Mouse (Mus musculus): ENCODE measurements around the gene Unc119. TPM values are rescaled to one million over a fixed set of nuclear protein-coding genes. Genes with fewer than 3 reads are reported as not detected.

Unc119 gene
- polyA plus RNA-seq, 2 experiments = 20.9 to 33.5 TPM

DNA sequence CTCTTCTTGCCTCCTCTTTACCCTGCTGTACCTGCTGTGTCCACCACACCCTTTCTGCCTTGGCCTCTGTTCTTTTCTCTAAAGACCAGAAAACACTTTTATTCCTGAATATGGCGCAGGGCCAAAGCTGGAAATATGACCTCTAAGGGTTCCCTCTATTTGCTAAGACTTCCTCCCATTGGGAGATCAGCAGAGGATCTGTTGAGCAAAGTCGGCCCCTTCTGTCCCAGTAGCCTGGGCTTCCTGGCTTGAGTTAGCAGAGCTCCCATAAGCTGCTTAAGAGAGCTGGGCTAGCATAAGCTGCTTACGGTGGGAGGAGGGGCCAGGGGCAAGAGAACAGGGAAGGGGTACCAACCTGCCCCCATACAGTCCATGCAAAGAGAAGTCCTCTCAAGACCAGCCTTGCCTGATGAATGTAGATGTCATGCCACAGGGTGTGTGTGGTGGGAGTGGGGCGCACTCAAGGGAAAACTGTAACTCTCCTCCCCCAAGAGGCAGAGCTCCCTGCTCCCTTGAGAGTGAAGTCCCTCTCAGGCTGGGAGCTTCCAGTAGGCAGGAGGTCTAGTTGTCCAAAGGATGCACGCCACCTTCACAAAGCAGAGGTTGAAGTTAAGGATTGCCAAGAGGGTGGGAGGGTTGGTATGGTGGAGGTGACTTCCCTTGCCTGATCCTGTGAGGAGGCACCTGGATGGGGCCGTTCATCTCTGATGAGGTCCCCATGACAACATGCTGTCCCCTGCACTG is 3.2 kb downstream of the Unc119 start:
- Histone ChIP-seq H3K9ac (replicated peaks) (no peak overlapping the region), H3K27ac (peak overlapping the region; percentile 17), H3K9me3 (ENCODE audit: control insufficient read depth, low read length) (no peaks in the 10 kb centered on the region), H3K4me2 (ENCODE audit: low read depth) (peak overlapping the region; percentile 97), H3K36me3 (replicated peaks; ENCODE audit: control insufficient read depth, insufficient read depth, low read depth) (0 out of 2 replicates have a peak, but pooled peaks cover 2% of the 10 kb centered on the region), H3K27me3 (ENCODE audit: control insufficient read depth, insufficient read depth, low read length) (no peaks in the 10 kb centered on the region), H3K4me3 (ENCODE audit: insufficient read depth in 1 of 2, low read depth in 2 of 2, low read length in 2 of 2) (no peak overlapping the region), H3K4me1 (replicated peaks; ENCODE audit: control insufficient read depth in 2 of 2, insufficient read depth in 2 of 2, low read length in 1 of 2) (peaks cover 28 to 40% of the 10 kb centered on the region in 2 experiments)
- WGBS (ENCODE audit: insufficient replicate concordance) = 65% methylated on average over 6 of the region's 6 CpGs
- DNase-seq (ENCODE audit: low read depth in 3 of 3, low spot score in 3 of 3) (no peak), ATAC-seq (ENCODE audit: insufficient read depth) (no peak)
- no peak for TF ChIP-seq CTCF (IDR thresholded peaks at IDR 0.05; ENCODE audit: low read depth)
- no peak for TF ChIP-seq EP300 (IDR thresholded peaks at IDR 0.05; ENCODE audit: low read depth)

DNA sequence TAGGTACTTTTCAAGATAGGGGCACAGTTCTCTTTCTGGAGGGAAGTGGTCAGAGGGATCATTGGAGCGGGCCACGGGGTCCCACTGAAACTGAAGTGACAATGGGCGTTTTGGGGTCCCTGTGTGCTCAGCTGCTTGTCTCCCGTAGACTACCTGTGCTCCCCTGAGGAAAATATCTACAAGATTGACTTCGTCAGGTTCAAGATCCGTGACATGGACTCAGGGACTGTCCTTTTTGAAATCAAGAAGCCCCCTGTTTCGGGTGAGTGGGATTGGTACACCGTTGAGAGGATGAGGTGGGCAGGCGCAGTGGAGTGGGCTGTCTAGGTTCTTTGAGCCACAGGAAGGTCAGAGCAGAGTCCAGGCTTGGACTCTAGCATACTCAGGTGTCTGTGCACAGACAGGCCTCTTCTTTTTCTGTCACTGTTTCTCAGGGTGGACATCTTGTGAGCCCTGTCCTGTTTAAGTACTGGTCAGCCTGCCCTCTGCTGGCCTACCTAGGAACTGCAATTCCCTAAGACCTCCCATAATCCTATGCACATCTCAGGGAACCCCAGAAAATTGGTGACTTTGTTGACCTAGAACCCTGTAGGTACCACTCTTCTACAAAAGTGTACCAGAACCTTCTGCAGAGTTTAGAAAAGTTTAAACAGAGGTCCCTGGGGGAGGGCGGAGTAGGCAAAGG is 3.9 kb downstream of the Unc119 start:
- H3K4me2 ChIP-seq (ENCODE audit: low read depth) = no peak overlapping the region
- WGBS (ENCODE audit: insufficient replicate concordance) = 79% methylated on average over 10 of the region's 10 CpGs
- no peaks in the 10 kb centered on the region for H3K9me3 ChIP-seq (ENCODE audit: control insufficient read depth, low read length)
- 0 out of 2 replicates have a peak, but pooled peaks cover 2% of the 10 kb centered on the region for H3K36me3 ChIP-seq (replicated peaks; ENCODE audit: control insufficient read depth, insufficient read depth, low read depth)
- H3K27me3 ChIP-seq (ENCODE audit: control insufficient read depth, insufficient read depth, low read length) = no peaks in the 10 kb centered on the region
- DNase-seq (ENCODE audit: low read depth in 3 of 3, low spot score in 3 of 3) (peak; percentile 64 to 71 (median 70)), ATAC-seq (ENCODE audit: insufficient read depth) (no peak)
- no peak overlapping the region for H3K4me3 ChIP-seq (ENCODE audit: insufficient read depth in 1 of 2, low read depth in 2 of 2, low read length in 2 of 2)
- TF ChIP-seq CTCF (IDR thresholded peaks at IDR 0.05; ENCODE audit: low read depth) (peak; percentile 94), EP300 (IDR thresholded peaks at IDR 0.05; ENCODE audit: low read depth) (no peak)
- H3K9ac ChIP-seq (replicated peaks) = no peak overlapping the region
- no peak overlapping the region for H3K27ac ChIP-seq
- H3K4me1 ChIP-seq (replicated peaks; ENCODE audit: control insufficient read depth in 2 of 2, insufficient read depth in 2 of 2, low read length in 1 of 2) = peaks cover 28 to 40% of the 10 kb centered on the region in 2 experiments

DNA sequence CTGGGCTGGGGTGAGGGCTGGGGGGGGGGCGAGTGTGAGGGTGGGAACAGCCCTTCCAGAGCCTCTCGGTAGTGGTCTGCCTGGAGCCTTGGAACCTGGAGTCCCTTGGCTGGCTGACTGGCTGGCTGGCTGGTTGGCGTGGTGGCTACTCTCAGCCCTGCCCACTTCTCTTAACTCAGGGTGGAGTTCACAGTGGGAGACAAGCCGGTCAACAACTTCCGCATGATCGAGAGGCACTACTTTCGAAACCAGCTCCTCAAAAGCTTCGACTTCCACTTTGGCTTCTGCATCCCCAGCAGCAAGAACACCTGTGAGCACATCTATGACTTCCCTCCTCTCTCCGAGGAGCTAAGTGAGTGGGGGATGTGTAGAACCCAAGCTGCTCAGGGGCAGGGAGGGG is 4.6 kb downstream of the Unc119 start:
- TF ChIP-seq EP300 (IDR thresholded peaks at IDR 0.05; ENCODE audit: low read depth) (no peak), CTCF (IDR thresholded peaks at IDR 0.05; ENCODE audit: low read depth) (no peak)
- Histone ChIP-seq H3K36me3 (replicated peaks; ENCODE audit: control insufficient read depth, insufficient read depth, low read depth) (0 out of 2 replicates have a peak, but pooled peaks cover 2% of the 10 kb centered on the region), H3K9ac (replicated peaks) (no peak overlapping the region), H3K4me3 (ENCODE audit: insufficient read depth in 1 of 2, low read depth in 2 of 2, low read length in 2 of 2) (no peak overlapping the region), H3K27ac (no peak overlapping the region), H3K4me2 (ENCODE audit: low read depth) (no peak overlapping the region), H3K9me3 (ENCODE audit: control insufficient read depth, low read length) (no peaks in the 10 kb centered on the region), H3K4me1 (replicated peaks; ENCODE audit: control insufficient read depth in 2 of 2, insufficient read depth in 2 of 2, low read length in 1 of 2) (peaks cover 27 to 38% of the 10 kb centered on the region in 2 experiments), H3K27me3 (ENCODE audit: control insufficient read depth, insufficient read depth, low read length) (no peaks in the 10 kb centered on the region)
- 75% methylated on average over 8 of the region's 9 CpGs for WGBS (ENCODE audit: insufficient replicate concordance)
- DNase-seq (ENCODE audit: low read depth in 3 of 3, low spot score in 3 of 3) = no peak
- ATAC-seq (ENCODE audit: insufficient read depth) = no peak

DNA sequence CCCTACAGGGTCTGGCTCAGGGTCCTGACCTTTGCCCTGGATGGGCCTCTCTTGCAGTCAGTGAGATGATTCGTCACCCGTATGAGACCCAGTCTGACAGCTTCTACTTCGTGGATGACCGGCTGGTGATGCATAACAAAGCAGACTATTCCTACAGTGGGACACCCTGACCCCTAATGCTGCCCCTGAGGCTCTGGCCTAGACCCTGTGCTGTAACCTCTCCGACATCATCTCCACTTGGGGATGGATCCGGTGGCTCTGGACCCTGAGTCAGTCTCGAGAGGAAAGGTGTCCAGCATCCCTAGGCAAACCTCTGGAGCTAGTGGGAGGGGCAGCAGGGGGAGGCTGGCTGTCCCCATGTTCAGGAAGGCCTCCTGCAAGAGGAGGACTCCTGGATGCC is 5.2 kb downstream of the Unc119 start:
- Histone ChIP-seq H3K9ac (replicated peaks) (no peak overlapping the region), H3K4me3 (ENCODE audit: insufficient read depth in 1 of 2, low read depth in 2 of 2, low read length in 2 of 2) (no peak overlapping the region), H3K9me3 (ENCODE audit: control insufficient read depth, low read length) (no peaks in the 10 kb centered on the region), H3K4me1 (replicated peaks; ENCODE audit: control insufficient read depth in 2 of 2, insufficient read depth in 2 of 2, low read length in 1 of 2) (peaks cover 25 to 36% of the 10 kb centered on the region in 2 experiments), H3K27ac (no peak overlapping the region), H3K36me3 (replicated peaks; ENCODE audit: control insufficient read depth, insufficient read depth, low read depth) (0 out of 2 replicates have a peak, but pooled peaks cover 2% of the 10 kb centered on the region), H3K4me2 (ENCODE audit: low read depth) (no peak overlapping the region), H3K27me3 (ENCODE audit: control insufficient read depth, insufficient read depth, low read length) (no peaks in the 10 kb centered on the region)
- 69% methylated on average over 7 of the region's 7 CpGs for WGBS (ENCODE audit: insufficient replicate concordance)
- no peak for DNase-seq (ENCODE audit: low read depth in 3 of 3, low spot score in 3 of 3)
- no peak for ATAC-seq (ENCODE audit: insufficient read depth)
- TF ChIP-seq CTCF (IDR thresholded peaks at IDR 0.05; ENCODE audit: low read depth) (no peak), EP300 (IDR thresholded peaks at IDR 0.05; ENCODE audit: low read depth) (no peak)
